Mouse (Mus musculus): ENCODE data around the gene Sdccag8.
"Not testable (repeated sequence)": the region's sequence is repeated elsewhere in the genome, so short reads cannot be mapped to it uniquely, and the experiment has no call there.

Gene Sdccag8

GRCm38 (mm10) chr1:176832071-176832470 lies 17.6 kb downstream of the Sdccag8 start:
- no peak for DNase-seq

GRCm38 (mm10) chr1:176832607-176833006 lies 18.1 kb downstream of the Sdccag8 start:
- DNase-seq, result no peak

GRCm38 (mm10) chr1:176833257-176833656 lies 18.8 kb downstream of the Sdccag8 start:
- DNase-seq, result no peak

- no peak for DNase-seq
Measured at GRCm38 (mm10) chr1:176833948-176834347, 19.5 kb downstream of the Sdccag8 start.

GRCm38 (mm10) chr1:176834880-176835279 lies 20.4 kb downstream of the Sdccag8 start:
- DNase-seq, result no peak

- no peak for DNase-seq
Measured at GRCm38 (mm10) chr1:176835501-176836294, 21.2 kb downstream of the Sdccag8 start.

- DNase-seq, result not testable (repeated sequence)
Measured at GRCm38 (mm10) chr1:176836562-176836961, 22.1 kb downstream of the Sdccag8 start.

- DNase-seq, result no peak
Measured at GRCm38 (mm10) chr1:176845082-176845977, 30.9 kb downstream of the Sdccag8 start.

- no peak for DNase-seq
Measured at GRCm38 (mm10) chr1:176847118-176847859, 32.8 kb downstream of the Sdccag8 start.

- no peak for DNase-seq
Measured at GRCm38 (mm10) chr1:176848613-176849290, 34.3 kb downstream of the Sdccag8 start.

- DNase-seq, result no peak
Measured at GRCm38 (mm10) chr1:176849377-176849776, 34.9 kb downstream of the Sdccag8 start.

GRCm38 (mm10) chr1:176851401-176851800 lies 36.9 kb downstream of the Sdccag8 start:
- DNase-seq, result no peak

- no peak for DNase-seq
Measured at GRCm38 (mm10) chr1:176852813-176853590, 38.5 kb downstream of the Sdccag8 start.

- DNase-seq, result peak; percentile 60
Measured at GRCm38 (mm10) chr1:176861981-176862644, 47.7 kb downstream of the Sdccag8 start.

- DNase-seq, result no peak
Measured at GRCm38 (mm10) chr1:176870501-176870900, 56.0 kb downstream of the Sdccag8 start.

- DNase-seq, result no peak
Measured at GRCm38 (mm10) chr1:176871975-176872374, 57.5 kb downstream of the Sdccag8 start.

- DNase-seq, result no peak
Measured at GRCm38 (mm10) chr1:176873463-176873862, 59.0 kb downstream of the Sdccag8 start.

- DNase-seq, result no peak
Measured at GRCm38 (mm10) chr1:176874155-176874554, 59.7 kb downstream of the Sdccag8 start.

- no peak for DNase-seq
Measured at GRCm38 (mm10) chr1:176877756-176878155, 63.3 kb downstream of the Sdccag8 start.

- no peak for DNase-seq
Measured at GRCm38 (mm10) chr1:176879005-176879404, 64.5 kb downstream of the Sdccag8 start.

- no peak for DNase-seq
Measured at GRCm38 (mm10) chr1:176879614-176880013, 65.2 kb downstream of the Sdccag8 start.
